Comparison of ENCODE assay signal across 7 mouse cellular contexts in genomic region chr11:102431018-102431645, GRCm38 (mm10). TPM values are rescaled to one million over a fixed set of nuclear protein-coding genes. Genes with fewer than 3 reads are reported as not detected.
DNase-seq lines count a peak whose midpoint lies in the region; ATAC-seq lines count a peak whose summit lies in the region.

No protein-coding gene starts in this region.

- H3K27ac ChIP-seq in hindbrain, embryonic 16.5 days (ENCODE audit: low read depth, low read length) = peak overlapping the region; percentile 79

- peak; percentile 85 for DNase-seq in adipocyte (ENCODE audit: low spot score)
- DNase-seq in cerebellum, postnatal 14 days = peak; percentile 89 to 90
- DNase-seq in gastrocnemius, adult 18-20 months (ENCODE audit: low spot score) = peak; percentile 86
- peak; percentile 77 to 87 for DNase-seq in left cerebral cortex, postnatal 25 days (ENCODE audit: low spot score in 2 of 2)
- DNase-seq in spleen, adult 18-20 months = peak; percentile 66 to 82

- H3K9me3 ChIP-seq in hindbrain, embryonic 16.5 days (ENCODE audit: control insufficient read depth, low read length) = no peaks in the 10 kb centered on the region

- H3K9ac ChIP-seq in hindbrain, embryonic 16.5 days (ENCODE audit: low read depth, low read length) = peak overlapping the region; percentile 65

- no peaks in the 10 kb centered on the region for H3K27me3 ChIP-seq in hindbrain, embryonic 16.5 days (replicated peaks; ENCODE audit: control insufficient read depth, insufficient read depth, low read length)

- ATAC-seq in hindbrain, embryonic 16.5 days = peak; percentile 35; the same call in 1 of the 2 replicates
- ATAC-seq in megakaryocyte-erythroid progenitor cell, adult 5-6 weeks (replicated peaks; ENCODE audit: low FRiP score, low TSS enrichment, poor library complexity, severe bottlenecking) = peak; percentile 51

- peak overlapping the region; percentile 98 for H3K4me2 ChIP-seq in hindbrain, embryonic 16.5 days (ENCODE audit: low read length)

- WGBS in hindbrain, embryonic 16.5 days = under 1% methylated on average over 7 of the region's 7 CpGs

- H3K4me1 ChIP-seq in hindbrain, embryonic 16.5 days (ENCODE audit: control insufficient read depth, insufficient read depth, low read depth, low read length) = peaks cover 14% of the 10 kb centered on the region

- peak overlapping the region; percentile 69 for H3K4me3 ChIP-seq in hindbrain, embryonic 16.5 days (ENCODE audit: low read length)

- H3K36me3 ChIP-seq in hindbrain, embryonic 16.5 days (ENCODE audit: control insufficient read depth, insufficient read depth, low read length) = peaks cover 15% of the 10 kb centered on the region

- intact Hi-C loops in left cerebral cortex, postnatal 25 days (cut with DNase I) = loop anchor here (2.0 kb wide), 1 partner anchor 20 kb away; no protein-coding TSS in a partner anchor

RNA-seq across cellular contexts. Expression of gene Grn, which starts 1.0 kb away (rescaled TPM):
- 10 to 100 TPM; 17.1 to 20.7 TPM for total RNA-seq in gastrocnemius, adult 18-20 months (2021)
- polyA plus RNA-seq in hindbrain, embryonic 16.5 days (2015; fragmentation: Nextera tagmentation; extraction: Ambion mirVana) = 95.4 and 100 TPM in 2 replicates
- total RNA-seq in left cerebral cortex, postnatal 25 days (2021) = 10 to 100 TPM; 58.3 to 71.3 TPM
- 16.1 and 17.8 TPM in 2 replicates for total RNA-seq in megakaryocyte-erythroid progenitor cell, adult 5-6 weeks (2014; fragmentation: Nextera tagmentation)
- total RNA-seq in megakaryocyte-erythroid progenitor cell, adult 5-6 weeks (2017) = 5.4 and 14.2 TPM in 2 replicates

RNA-seq across cellular contexts. Expression of gene Fam171a2, which starts 16.4 kb away (rescaled TPM):
- 1 to 10 TPM in 1 of 2 experiments, under 1 TPM in 1; 0.62 to 1.1 TPM for total RNA-seq in gastrocnemius, adult 18-20 months (2021)
- 17.8 and 17.9 TPM in 2 replicates for polyA plus RNA-seq in hindbrain, embryonic 16.5 days (2015; fragmentation: Nextera tagmentation; extraction: Ambion mirVana)
- total RNA-seq in left cerebral cortex, postnatal 25 days (2021) = 100 to 1,000 TPM; 108 to 120 TPM
- total RNA-seq in megakaryocyte-erythroid progenitor cell, adult 5-6 weeks (2014; fragmentation: Nextera tagmentation) = 0.82 TPM in 1 of 2 replicates, not detected in the other
- total RNA-seq in megakaryocyte-erythroid progenitor cell, adult 5-6 weeks (2017) = 0.28 TPM in 1 of 2 replicates, not detected in the other

RNA-seq across cellular contexts. Expression of gene Slc25a39, which starts 23.4 kb away (rescaled TPM):
- 10 to 100 TPM; 61.2 to 62.0 TPM for total RNA-seq in gastrocnemius, adult 18-20 months (2021)
- polyA plus RNA-seq in hindbrain, embryonic 16.5 days (2015; fragmentation: Nextera tagmentation; extraction: Ambion mirVana) = 182 and 187 TPM in 2 replicates
- 10 to 100 TPM; 58.8 to 64.8 TPM for total RNA-seq in left cerebral cortex, postnatal 25 days (2021)
- 115 and 148 TPM in 2 replicates for total RNA-seq in megakaryocyte-erythroid progenitor cell, adult 5-6 weeks (2014; fragmentation: Nextera tagmentation)
- total RNA-seq in megakaryocyte-erythroid progenitor cell, adult 5-6 weeks (2017) = 43.8 and 55.9 TPM in 2 replicates

RNA-seq across cellular contexts. Expression of gene Rundc3a, which starts 37.9 kb away (rescaled TPM):
- total RNA-seq in gastrocnemius, adult 18-20 months (2021) = not detected
- polyA plus RNA-seq in hindbrain, embryonic 16.5 days (2015; fragmentation: Nextera tagmentation; extraction: Ambion mirVana) = 127 and 136 TPM in 2 replicates
- total RNA-seq in left cerebral cortex, postnatal 25 days (2021) = 100 to 1,000 TPM; 441 to 469 TPM
- not detected in 2 replicates for total RNA-seq in megakaryocyte-erythroid progenitor cell, adult 5-6 weeks (2014; fragmentation: Nextera tagmentation)
- not detected in 2 replicates for total RNA-seq in megakaryocyte-erythroid progenitor cell, adult 5-6 weeks (2017)

RNA-seq across cellular contexts. Expression of gene Itga2b, which starts 38.8 kb away (rescaled TPM):
- 1 to 10 TPM in 1 of 2 experiments, under 1 TPM in 1; 0.64 to 1.4 TPM for total RNA-seq in gastrocnemius, adult 18-20 months (2021)
- polyA plus RNA-seq in hindbrain, embryonic 16.5 days (2015; fragmentation: Nextera tagmentation; extraction: Ambion mirVana) = 9.4 and 13.1 TPM in 2 replicates
- 1 to 10 TPM; 2.2 to 3.5 TPM for total RNA-seq in left cerebral cortex, postnatal 25 days (2021)
- 27.7 and 30.8 TPM in 2 replicates for total RNA-seq in megakaryocyte-erythroid progenitor cell, adult 5-6 weeks (2014; fragmentation: Nextera tagmentation)
- 26.5 and 73.4 TPM in 2 replicates for total RNA-seq in megakaryocyte-erythroid progenitor cell, adult 5-6 weeks (2017)

Comparison
In these comparisons a context has a peak if more than half of its experiments do, and no peak if none do; other contexts are left out.
1. Peak in every context shown above with its lines: DNase-seq, ATAC-seq, H3K4me3 ChIP-seq and H3K27ac ChIP-seq.
2. RNA of gene Fam171a2, which starts 16.4 kb away (total RNA-seq): 108 to 120 TPM in left cerebral cortex, postnatal 25 days; 0.62 to 1.1 TPM in gastrocnemius, adult 18-20 months and 0.28 to 0.82 TPM in megakaryocyte-erythroid progenitor cell, adult 5-6 weeks; every median in the first group is over 10 times any median in the second.